Comparison of ENCODE assay signal across 17 mouse cellular contexts in genomic region chr17:47276639-47277038, GRCm38 (mm10).
DNase-seq lines count a peak whose midpoint lies in the region; ATAC-seq lines count a peak whose summit lies in the region.
"Had no signal": no experiment of that assay in that cellular context is flagged by ENCODE, and none has a peak within 500 bp of the region (broad histone marks: within the 10 kb centered on the region; RNA-seq: fewer than 3 reads in every experiment).

No protein-coding gene starts in this region.

- H3K36me3 ChIP-seq in hindbrain, embryonic 16.5 days (ENCODE audit: control insufficient read depth, insufficient read depth, low read length) = no peaks in the 10 kb centered on the region
- no peaks in the 10 kb centered on the region for H3K36me3 ChIP-seq in hindbrain, embryonic 14.5 days (replicated peaks; ENCODE audit: control insufficient read depth, insufficient read depth)
- peaks cover 14% of the 10 kb centered on the region for H3K36me3 ChIP-seq in forebrain, embryonic 12.5 days (replicated peaks)
- no peaks in the 10 kb centered on the region for H3K36me3 ChIP-seq in forebrain, embryonic 15.5 days

- ATAC-seq in hindbrain, embryonic 16.5 days = no peak
- ATAC-seq in hindbrain, embryonic 14.5 days (ENCODE audit: low FRiP score) = no peak
- ATAC-seq in forebrain, embryonic 12.5 days (ENCODE audit: low FRiP score) = no peak
- peak; percentile 62 for ATAC-seq in forebrain, embryonic 15.5 days (replicated peaks)

- H3K4me1 ChIP-seq in hindbrain, embryonic 16.5 days (ENCODE audit: control insufficient read depth, insufficient read depth, low read depth, low read length) = no peaks in the 10 kb centered on the region
- 0 out of 2 replicates have a peak, but pooled peaks cover 4% of the 10 kb centered on the region for H3K4me1 ChIP-seq in hindbrain, embryonic 14.5 days (replicated peaks; ENCODE audit: control insufficient read depth, insufficient read depth, low read length)
- H3K4me1 ChIP-seq in forebrain, embryonic 12.5 days = no peaks in the 10 kb centered on the region; the same call in none of the 2 replicates
- H3K4me1 ChIP-seq in forebrain, embryonic 15.5 days = 0 out of 2 replicates have a peak, but pooled peaks cover 4% of the 10 kb centered on the region

- H3K9ac ChIP-seq in hindbrain, embryonic 16.5 days (ENCODE audit: low read depth, low read length) = no peak overlapping the region; the same call in 1 of the 2 replicates
- H3K9ac ChIP-seq in hindbrain, embryonic 14.5 days = no peak overlapping the region
- no peak overlapping the region for H3K9ac ChIP-seq in forebrain, embryonic 12.5 days
- no peak overlapping the region for H3K9ac ChIP-seq in forebrain, embryonic 15.5 days (replicated peaks)
- H3K9ac ChIP-seq: embryonic facial prominence, embryonic 13.5 days; limb, embryonic 13.5 days; liver, embryonic 14.5 days; neural tube, embryonic 12.5 days had no signal

- no peak overlapping the region for H3K4me3 ChIP-seq in hindbrain, embryonic 16.5 days (ENCODE audit: low read length)
- H3K4me3 ChIP-seq in hindbrain, embryonic 14.5 days (replicated peaks; ENCODE audit: low read length) = no peak overlapping the region
- no peak overlapping the region for H3K4me3 ChIP-seq in forebrain, embryonic 12.5 days (replicated peaks)
- no peak overlapping the region for H3K4me3 ChIP-seq in forebrain, embryonic 15.5 days
- H3K4me3 ChIP-seq: embryonic facial prominence, embryonic 13.5 days; limb, embryonic 13.5 days; neural tube, embryonic 12.5 days had no signal

- 67% methylated on average over 6 of the region's 6 CpGs for WGBS in hindbrain, embryonic 16.5 days
- 64% methylated on average over 6 of the region's 6 CpGs for WGBS in hindbrain, embryonic 14.5 days
- WGBS in forebrain, embryonic 12.5 days = 66% methylated on average over 6 of the region's 6 CpGs
- WGBS in forebrain, embryonic 15.5 days = 64% methylated on average over 6 of the region's 6 CpGs

- H3K9me3 ChIP-seq in hindbrain, embryonic 16.5 days (ENCODE audit: control insufficient read depth, low read length) = no peaks in the 10 kb centered on the region
- no peaks in the 10 kb centered on the region for H3K9me3 ChIP-seq in hindbrain, embryonic 14.5 days (ENCODE audit: control insufficient read depth, low read length)
- H3K9me3 ChIP-seq in forebrain, embryonic 12.5 days = no peaks in the 10 kb centered on the region
- no peaks in the 10 kb centered on the region for H3K9me3 ChIP-seq in forebrain, embryonic 15.5 days
- H3K9me3 ChIP-seq: embryonic facial prominence, embryonic 13.5 days; limb, embryonic 13.5 days; neural tube, embryonic 12.5 days had no signal

- H3K27ac ChIP-seq in hindbrain, embryonic 16.5 days (ENCODE audit: low read depth, low read length) = peak overlapping the region; percentile 51; the same call in 1 of the 2 replicates
- H3K27ac ChIP-seq in hindbrain, embryonic 14.5 days = no peak overlapping the region
- 0 out of 2 replicates have a peak overlapping the region, but pooled peaks have one; percentile 46 for H3K27ac ChIP-seq in forebrain, embryonic 12.5 days
- peak overlapping the region; percentile 68 for H3K27ac ChIP-seq in forebrain, embryonic 15.5 days (replicated peaks)
- H3K27ac ChIP-seq: embryonic facial prominence, embryonic 13.5 days; limb, embryonic 13.5 days; liver, embryonic 14.5 days; neural tube, embryonic 12.5 days had no signal

- no peak overlapping the region for H3K4me2 ChIP-seq in hindbrain, embryonic 16.5 days (ENCODE audit: low read length)
- H3K4me2 ChIP-seq in hindbrain, embryonic 14.5 days (replicated peaks) = no peak overlapping the region
- no peak overlapping the region for H3K4me2 ChIP-seq in forebrain, embryonic 12.5 days
- no peak overlapping the region for H3K4me2 ChIP-seq in forebrain, embryonic 15.5 days (replicated peaks)
- H3K4me2 ChIP-seq: embryonic facial prominence, embryonic 13.5 days; limb, embryonic 13.5 days; neural tube, embryonic 12.5 days had no signal

- no peaks in the 10 kb centered on the region for H3K27me3 ChIP-seq in hindbrain, embryonic 16.5 days (replicated peaks; ENCODE audit: control insufficient read depth, insufficient read depth, low read length)
- no peaks in the 10 kb centered on the region for H3K27me3 ChIP-seq in hindbrain, embryonic 14.5 days (ENCODE audit: control insufficient read depth, insufficient read depth, low read length)
- no peaks in the 10 kb centered on the region for H3K27me3 ChIP-seq in forebrain, embryonic 12.5 days
- H3K27me3 ChIP-seq in forebrain, embryonic 15.5 days = no peaks in the 10 kb centered on the region
- H3K27me3 ChIP-seq: embryonic facial prominence, embryonic 13.5 days; limb, embryonic 13.5 days; neural tube, embryonic 12.5 days had no signal

- intact Hi-C loops in left cerebral cortex, postnatal 14 days (cut with DNase I) = no loop called here
- intact Hi-C loops in left cerebral cortex, postnatal 10 days (cut with DNase I) = no loop called here

- no peak for DNase-seq in hindbrain, embryonic 14.5 days (ENCODE audit: low spot score)
- peak; percentile 20 to 54 for DNase-seq in left cerebral cortex, postnatal 14 days (ENCODE audit: low spot score in 2 of 2)
- no peak for DNase-seq in left cerebral cortex, postnatal 10 days (ENCODE audit: extremely low spot score in 1 of 2, low spot score in 2 of 2)
- no peak for DNase-seq in gastrocnemius, postnatal 10 days
- DNase-seq in spleen, postnatal 4 days (ENCODE audit: low spot score in 2 of 2) = no peak
- DNase-seq: adrenal gland, postnatal 25 days; cerebellum, adult 9-11 months; kidney, adult 11 months; layer of hippocampus, postnatal 36 days; thymus, postnatal 4 days had no signal

Comparison
In these comparisons a context has a peak if more than half of its experiments do, and no peak if none do; other contexts are left out.
1. DNase-seq: peak in left cerebral cortex, postnatal 14 days (2 of 2); none in hindbrain, embryonic 14.5 days (single experiment), left cerebral cortex, postnatal 10 days (0 of 2), gastrocnemius, postnatal 10 days (single experiment) and spleen, postnatal 4 days (0 of 2).